Mouse (Mus musculus) hindbrain, embryonic 12.5 days (tissue): Measurements from ENCODE around the gene Sim1. TPM values are rescaled to one million over a fixed set of nuclear protein-coding genes. Genes with fewer than 3 reads are reported as not detected.

Experiments used
- ATAC-seq: fragments of 200-750 bp; cut with Nextera tagmentation; 2 replicates; pipeline ENCODE4 v1.8.0; 2017; ENCODE audit warnings: moderate TSS enrichment; ENCODE audit not compliant: low FRiP score
- H3K27ac ChIP-seq: fragments of 300-500 bp; sonication (generic); 2 replicates; pipeline ENCODE4 v1.5.1; 2016; ENCODE audit warnings: mild to moderate bottlenecking
- H3K27me3 ChIP-seq: fragments of 300-500 bp; sonication (generic); 2 replicates; pipeline ENCODE4 v1.6.1; 2016; ENCODE audit warnings: mild to moderate bottlenecking
- H3K36me3 ChIP-seq: fragments of 300-500 bp; sonication (generic); 2 replicates; pipeline ENCODE4 v1.6.1; 2016; ENCODE audit warnings: mild to moderate bottlenecking
- H3K4me1 ChIP-seq: fragments of 300-500 bp; sonication (generic); 2 replicates; pipeline ENCODE4 v1.6.1; 2016
- H3K4me2 ChIP-seq: fragments of 300-500 bp; sonication (generic); replicated peaks from 2 replicates; pipeline ENCODE4 v1.6.1; 2016; ENCODE audit warnings: mild to moderate bottlenecking
- H3K4me3 ChIP-seq: fragments of 300-500 bp; sonication (generic); 2 replicates; pipeline ENCODE4 v1.5.1; 2016; ENCODE audit warnings: mild to moderate bottlenecking
- H3K9ac ChIP-seq: fragments of 300-500 bp; sonication (generic); 2 replicates; pipeline ENCODE4 v1.6.1; 2016; ENCODE audit warnings: mild to moderate bottlenecking, moderate library complexity
- H3K9me3 ChIP-seq: fragments of 300-500 bp; sonication (generic); replicated peaks from 2 replicates; pipeline ENCODE4 v1.6.1; 2016; ENCODE audit warnings: mild to moderate bottlenecking
- WGBS: fragments of 180-500 bp; shearing (Covaris S2); methylation state at CpG from one replicate; pipeline ENCODE4 v1.1.7; 2016; 5-methylcytosine and 5-hydroxymethylcytosine counted together
- polyA plus RNA-seq: library from polyadenylated mRNA; unstranded; fragments of >200 nt; fragmentation: Nextera tagmentation; extraction: Ambion mirVana; gene quantifications from 2 replicates; pipeline ENCODE4 v1.2.1, GENCODE M21; 2016

The Sim1 gene
- polyA plus RNA-seq, 1 experiment from 2014 or later, result 1.1 TPM

GRCm38 (mm10) chr10:50895881-50896766 lies 1.6 kb downstream of the Sim1 start:
- WGBS, result 4% methylated on average over 21 of the region's 21 CpGs
- no peak overlapping the region for H3K4me3 ChIP-seq
- H3K4me2 ChIP-seq, result no peak overlapping the region
- no peaks in the 10 kb centered on the region for H3K9me3 ChIP-seq
- H3K36me3 ChIP-seq, result no peaks in the 10 kb centered on the region
- H3K9ac ChIP-seq, result no peak overlapping the region
- H3K27me3 ChIP-seq, result peaks cover 83% of the 10 kb centered on the region
- H3K4me1 ChIP-seq, result peaks cover 17% of the 10 kb centered on the region
- H3K27ac ChIP-seq, result no peak overlapping the region
- ATAC-seq, result no peak

- peaks cover 16% of the 10 kb centered on the region for H3K4me1 ChIP-seq
- H3K4me2 ChIP-seq, result no peak overlapping the region
- peaks cover 85% of the 10 kb centered on the region for H3K27me3 ChIP-seq
- no peak for ATAC-seq
- H3K9ac ChIP-seq, result no peak overlapping the region
- no peaks in the 10 kb centered on the region for H3K36me3 ChIP-seq
- H3K27ac ChIP-seq, result no peak overlapping the region
- WGBS, result 8% methylated on average over 3 of the region's 3 CpGs
- no peaks in the 10 kb centered on the region for H3K9me3 ChIP-seq
- no peak overlapping the region for H3K4me3 ChIP-seq
Observed at GRCm38 (mm10) chr10:50896767-50897390, 2.3 kb downstream of the Sim1 start.

- Histone ChIP-seq H3K4me3 (no peak overlapping the region), H3K27me3 (peaks cover 84% of the 10 kb centered on the region), H3K27ac (no peak overlapping the region), H3K9ac (no peak overlapping the region), H3K9me3 (no peaks in the 10 kb centered on the region), H3K36me3 (no peaks in the 10 kb centered on the region), H3K4me2 (no peak overlapping the region), H3K4me1 (peaks cover 14% of the 10 kb centered on the region)
- no peak for ATAC-seq
- WGBS, result 1% methylated on average over 32 of the region's 32 CpGs
Observed at GRCm38 (mm10) chr10:50897530-50898471, 3.2 kb downstream of the Sim1 start.

- Histone ChIP-seq H3K27me3 (peaks cover 82% of the 10 kb centered on the region), H3K27ac (no peak overlapping the region), H3K9me3 (no peaks in the 10 kb centered on the region), H3K36me3 (no peaks in the 10 kb centered on the region), H3K4me1 (peaks cover 18% of the 10 kb centered on the region), H3K9ac (no peak overlapping the region), H3K4me3 (no peak overlapping the region), H3K4me2 (no peak overlapping the region)
- no peak for ATAC-seq
- 23% methylated on average over 2 of the region's 2 CpGs for WGBS
Observed at GRCm38 (mm10) chr10:50898621-50899020, 4.1 kb downstream of the Sim1 start.

GRCm38 (mm10) chr10:50899846-50900745 lies 5.5 kb downstream of the Sim1 start:
- peaks cover 80% of the 10 kb centered on the region for H3K27me3 ChIP-seq
- H3K4me2 ChIP-seq, result no peak overlapping the region
- no peak overlapping the region for H3K9ac ChIP-seq
- no peak for ATAC-seq
- H3K36me3 ChIP-seq, result no peaks in the 10 kb centered on the region
- H3K27ac ChIP-seq, result no peak overlapping the region
- 2% methylated on average over 21 of the region's 21 CpGs for WGBS
- H3K4me3 ChIP-seq, result no peak overlapping the region
- H3K9me3 ChIP-seq, result no peaks in the 10 kb centered on the region
- H3K4me1 ChIP-seq, result peaks cover 8% of the 10 kb centered on the region

- H3K36me3 ChIP-seq, result no peaks in the 10 kb centered on the region
- ATAC-seq, result peak; percentile 43; the same call in 1 of the 2 replicates
- peaks cover 81% of the 10 kb centered on the region for H3K27me3 ChIP-seq
- H3K4me3 ChIP-seq, result no peak overlapping the region
- H3K9me3 ChIP-seq, result no peaks in the 10 kb centered on the region
- 0 out of 2 replicates have a peak overlapping the region, but pooled peaks have one; percentile 12 for H3K4me2 ChIP-seq
- H3K9ac ChIP-seq, result no peak overlapping the region
- no peak overlapping the region for H3K27ac ChIP-seq
- H3K4me1 ChIP-seq, result peaks cover 7% of the 10 kb centered on the region; the same call in 1 of the 2 replicates
- WGBS, result under 1% methylated on average over 42 of the region's 42 CpGs
Observed at GRCm38 (mm10) chr10:50900746-50901600, 6.4 kb downstream of the Sim1 start.

GRCm38 (mm10) chr10:50901601-50902475 lies 7.3 kb downstream of the Sim1 start:
- no peak overlapping the region for H3K9ac ChIP-seq
- H3K36me3 ChIP-seq, result no peaks in the 10 kb centered on the region
- no peaks in the 10 kb centered on the region for H3K9me3 ChIP-seq
- 2% methylated on average over 19 of the region's 19 CpGs for WGBS
- H3K4me2 ChIP-seq, result 0 out of 2 replicates have a peak overlapping the region, but pooled peaks have one; percentile 12
- ATAC-seq, result no peak
- no peak overlapping the region for H3K4me3 ChIP-seq
- peaks cover 7% of the 10 kb centered on the region; the same call in 1 of the 2 replicates for H3K4me1 ChIP-seq
- H3K27me3 ChIP-seq, result peaks cover 83% of the 10 kb centered on the region
- no peak overlapping the region for H3K27ac ChIP-seq

- peak; percentile 35; the same call in 1 of the 2 replicates for ATAC-seq
- under 1% methylated on average over 43 of the region's 43 CpGs for WGBS
- Histone ChIP-seq H3K36me3 (no peaks in the 10 kb centered on the region), H3K27me3 (peaks cover 83% of the 10 kb centered on the region), H3K9me3 (no peaks in the 10 kb centered on the region), H3K4me1 (peaks cover 7% of the 10 kb centered on the region; the same call in 1 of the 2 replicates), H3K4me3 (no peak overlapping the region), H3K4me2 (peak overlapping the region; percentile 17), H3K9ac (no peak overlapping the region), H3K27ac (no peak overlapping the region)
Observed at GRCm38 (mm10) chr10:50902741-50903715, 8.5 kb downstream of the Sim1 start.
